Mouse (Mus musculus): ENCODE measurements at regions not wholly inside any gene's neighbourhood (a gene's known extent, or its start where the extent isn't known, plus 50 kb on each side); places are given as distances from the start of the nearest gene placed in this dataset.

DNA sequence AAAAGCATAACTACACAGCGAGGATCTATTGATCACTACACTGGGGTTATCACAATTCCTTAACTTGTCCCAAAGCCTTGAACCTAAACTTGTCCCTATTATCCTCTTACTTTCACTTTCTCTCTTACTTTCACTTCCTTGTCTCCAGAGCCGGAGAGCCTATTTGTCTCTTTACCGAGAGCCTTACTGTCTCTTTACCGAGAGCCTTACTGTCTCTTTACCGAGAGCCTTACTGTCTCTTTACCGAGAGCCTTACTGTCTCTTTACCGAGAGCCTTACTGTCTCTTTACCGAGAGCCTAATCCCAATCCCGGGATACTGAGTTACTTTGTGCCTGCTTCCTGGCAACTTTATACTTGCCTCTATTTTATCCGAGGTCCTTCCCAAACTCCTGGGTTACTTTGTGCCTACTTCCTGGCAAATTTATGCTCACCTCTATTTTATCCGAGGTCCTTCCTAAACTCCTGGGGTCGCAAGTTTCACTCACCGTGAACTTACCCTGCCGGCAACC, 335.3 kb upstream of the Ccng1 start:
- peak; percentile 31 to 32 for DNase-seq (ENCODE audit: low spot score in 2 of 2)

DNA sequence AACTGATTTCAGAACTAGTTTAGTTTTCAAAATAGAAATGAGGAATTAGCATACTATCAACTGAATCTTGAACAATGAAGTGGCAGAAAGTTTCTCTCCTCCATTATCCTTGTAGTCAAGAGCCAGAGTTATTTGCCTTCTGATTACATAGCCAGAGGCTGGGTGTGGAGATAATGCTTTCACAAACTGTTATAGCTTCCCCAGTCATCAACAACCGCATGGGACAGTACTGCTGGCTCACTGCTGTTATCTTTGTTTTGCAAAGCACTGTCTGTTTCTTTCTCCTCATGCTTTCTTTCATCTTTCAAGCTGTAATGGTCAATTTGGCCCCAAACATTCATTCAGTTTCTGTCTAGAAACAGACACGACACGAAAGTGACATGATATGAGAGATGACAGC, 308.5 kb upstream of the Ccng1 start:
- DNase-seq (ENCODE audit: low spot score in 2 of 2): no peak

DNA sequence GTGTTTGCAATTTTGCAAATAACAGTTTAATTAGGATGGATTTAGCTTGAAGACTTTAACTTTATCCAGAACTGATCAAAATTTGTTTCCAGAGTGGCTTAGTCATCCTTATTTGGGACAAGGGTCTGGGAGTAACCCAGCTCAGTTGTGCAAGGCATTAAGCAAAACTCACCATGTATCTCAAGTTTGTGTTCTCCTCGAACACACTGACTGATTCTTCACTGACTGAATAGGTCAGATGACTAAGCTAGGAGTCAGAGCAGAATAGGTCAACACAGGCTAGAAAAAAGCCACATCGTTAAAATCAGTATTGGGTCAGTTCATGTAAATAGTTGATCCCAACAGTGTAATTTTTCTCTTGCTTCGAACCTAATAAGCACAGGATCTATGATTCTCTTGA, 302.7 kb upstream of the Ccng1 start:
- no peak for DNase-seq (ENCODE audit: low spot score in 2 of 2)

DNA sequence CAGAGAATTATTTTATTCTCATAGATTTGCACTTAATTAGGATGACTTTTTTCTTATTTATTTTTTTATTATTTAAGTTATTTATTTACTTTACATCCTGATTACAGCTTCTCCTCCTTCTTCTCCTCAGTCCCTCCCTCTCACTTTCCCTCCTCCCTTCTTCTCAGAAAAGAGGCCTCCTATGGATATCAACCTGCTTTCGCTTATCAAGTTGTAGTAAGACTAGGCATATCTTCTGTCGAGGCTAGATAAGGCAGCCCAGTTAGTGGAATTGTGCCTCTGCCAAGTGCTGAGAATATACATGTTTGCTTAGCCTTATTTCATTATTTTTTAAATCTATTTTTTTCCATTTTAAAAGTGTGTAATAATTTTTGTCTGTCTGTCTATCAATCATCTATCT, 274.9 kb upstream of the Ccng1 start:
- no peak for DNase-seq (ENCODE audit: low spot score in 2 of 2)

DNA sequence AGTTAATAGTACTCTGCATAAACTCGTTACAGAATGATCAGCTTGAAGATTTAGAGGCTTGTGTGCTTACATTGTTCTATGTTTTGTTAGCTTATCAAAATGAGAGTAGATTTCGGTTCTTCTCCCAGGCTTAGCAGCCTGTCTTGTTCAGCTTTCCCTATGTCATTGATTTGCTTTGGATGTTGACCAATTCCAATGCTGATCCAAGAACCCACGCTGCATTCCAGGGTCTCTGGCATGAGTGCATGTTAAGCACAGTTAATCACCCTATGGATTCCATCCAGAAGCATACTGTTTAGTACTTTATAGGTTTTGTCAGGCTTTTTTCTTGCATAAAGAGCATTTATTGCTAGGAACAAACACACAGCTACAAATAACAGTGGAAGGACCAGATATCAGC, 255.0 kb upstream of the Ccng1 start:
- no peak for DNase-seq (ENCODE audit: low spot score in 2 of 2)

DNA sequence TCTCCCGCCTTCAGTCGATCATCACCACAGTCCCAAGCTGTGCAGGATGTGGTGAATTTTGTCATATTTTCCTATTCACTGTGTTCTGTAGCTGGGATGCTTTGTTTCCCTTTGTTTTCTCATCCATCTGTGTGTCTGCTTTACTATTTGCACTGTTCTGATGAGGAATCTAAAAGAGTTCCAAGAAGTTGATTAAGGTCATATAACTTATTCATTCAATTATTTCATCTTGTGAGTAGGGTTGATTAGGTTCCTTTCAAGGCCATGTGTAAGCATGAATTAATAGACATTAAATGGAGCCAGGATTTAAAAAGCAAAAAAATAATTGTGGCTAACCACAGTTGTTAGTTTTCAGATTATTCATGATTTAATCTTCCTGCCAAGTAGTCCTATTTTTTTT, 217.7 kb upstream of the Ccng1 start:
- no peak for DNase-seq (ENCODE audit: low spot score in 2 of 2)

DNA sequence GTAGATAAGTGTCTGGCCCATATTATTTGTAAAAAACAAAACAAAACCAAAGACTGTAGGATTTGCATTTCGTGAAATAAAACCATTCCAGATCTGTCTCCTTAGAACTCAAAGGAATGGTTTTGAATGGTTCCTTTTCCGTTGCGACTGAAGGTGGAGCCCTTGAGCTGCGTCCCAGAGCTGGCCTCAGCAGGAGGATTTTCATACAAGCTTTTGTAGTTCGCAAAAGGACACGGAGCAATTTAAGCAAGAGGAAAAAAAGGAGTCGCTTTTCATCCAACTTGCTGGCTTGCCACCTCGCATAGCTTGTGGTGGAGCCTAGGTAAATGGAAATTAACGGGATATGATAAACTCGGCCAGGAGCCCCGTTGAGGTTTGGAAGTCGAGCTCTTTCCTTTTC, 172.1 kb upstream of the Ccng1 start:
- DNase-seq (ENCODE audit: low spot score in 2 of 2): peak; percentile 87

DNA sequence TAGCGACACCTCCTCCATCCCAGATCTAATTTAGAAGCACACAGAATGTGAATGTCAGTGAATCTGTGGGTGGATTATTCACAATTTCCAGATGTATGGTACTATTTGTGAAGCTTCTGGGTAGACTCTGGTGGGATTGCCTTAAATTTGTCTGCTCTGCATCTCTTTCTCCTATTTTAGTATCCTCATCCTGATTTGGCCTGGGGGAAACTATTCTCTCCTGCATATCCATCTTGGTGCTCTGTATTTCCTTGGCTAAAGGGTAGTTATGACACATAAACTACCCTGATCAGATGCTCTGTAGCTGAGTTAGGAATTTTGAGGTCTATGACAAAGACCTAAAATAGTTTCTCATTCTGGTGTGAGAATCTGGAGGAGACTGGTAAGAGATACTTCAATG, 136.4 kb upstream of the Ccng1 start:
- no peak for DNase-seq (ENCODE audit: low spot score in 2 of 2)

DNA sequence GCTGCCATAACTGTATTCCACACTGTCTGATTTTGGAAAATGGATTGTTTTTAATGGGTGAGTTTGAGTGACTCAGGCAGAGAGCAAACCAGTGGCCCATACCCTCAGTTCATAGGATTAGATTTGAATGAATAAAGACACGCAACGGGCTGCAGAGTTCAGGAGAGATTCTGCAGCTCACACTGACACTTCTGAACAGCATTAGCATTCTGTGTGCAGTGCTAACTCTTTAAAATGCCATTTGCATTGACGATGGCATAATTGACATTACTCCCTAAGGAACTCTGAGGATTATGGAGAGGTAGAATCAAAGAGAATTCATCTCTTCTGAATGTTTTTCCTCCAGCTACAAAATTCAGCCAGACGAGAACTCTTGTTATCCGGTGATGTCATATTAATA, 129.4 kb upstream of the Ccng1 start:
- no peak for DNase-seq (ENCODE audit: low spot score in 2 of 2)

DNA sequence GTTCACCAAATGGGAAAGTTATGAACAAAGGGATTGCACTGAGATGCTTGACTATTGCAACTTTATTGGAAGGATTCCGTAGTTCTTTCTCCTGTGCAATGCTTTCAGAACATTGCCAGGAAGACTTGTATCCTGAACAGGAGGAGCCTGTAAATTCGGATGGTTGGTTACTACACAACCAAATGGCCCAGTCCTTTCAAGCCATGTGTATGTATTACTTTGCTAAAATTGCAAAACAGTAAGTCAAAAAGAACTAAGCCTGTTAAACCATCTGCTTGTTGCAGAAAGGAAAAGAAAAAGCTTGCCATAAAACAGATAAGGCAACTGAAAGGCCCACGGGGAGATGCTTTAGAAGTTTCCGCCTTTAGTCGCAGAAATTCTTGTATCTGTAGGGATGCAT, 124.5 kb upstream of the Ccng1 start:
- DNase-seq (ENCODE audit: low spot score in 2 of 2): no peak

DNA sequence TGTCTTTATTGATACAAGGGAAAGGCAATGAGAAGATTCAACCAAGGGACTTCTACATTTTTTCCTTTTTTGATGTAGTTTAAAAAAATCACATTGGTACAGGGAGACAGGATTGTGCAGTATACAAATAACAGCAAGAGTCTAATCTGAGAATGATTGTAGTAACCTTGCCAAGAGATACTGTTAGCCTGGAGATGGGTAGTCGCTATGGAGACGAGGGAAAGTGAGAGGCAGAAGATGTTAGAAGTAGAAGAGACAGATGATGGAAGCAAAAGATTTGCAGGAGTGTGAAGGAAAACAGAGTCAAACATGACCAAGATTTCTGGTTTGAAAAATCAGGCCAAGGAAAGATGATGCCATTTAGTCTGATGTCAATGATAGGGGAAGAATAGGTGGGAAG, 117.9 kb upstream of the Ccng1 start:
- DNase-seq (ENCODE audit: low spot score in 2 of 2): peak in 1 of 2 experiments; percentile 63

DNA sequence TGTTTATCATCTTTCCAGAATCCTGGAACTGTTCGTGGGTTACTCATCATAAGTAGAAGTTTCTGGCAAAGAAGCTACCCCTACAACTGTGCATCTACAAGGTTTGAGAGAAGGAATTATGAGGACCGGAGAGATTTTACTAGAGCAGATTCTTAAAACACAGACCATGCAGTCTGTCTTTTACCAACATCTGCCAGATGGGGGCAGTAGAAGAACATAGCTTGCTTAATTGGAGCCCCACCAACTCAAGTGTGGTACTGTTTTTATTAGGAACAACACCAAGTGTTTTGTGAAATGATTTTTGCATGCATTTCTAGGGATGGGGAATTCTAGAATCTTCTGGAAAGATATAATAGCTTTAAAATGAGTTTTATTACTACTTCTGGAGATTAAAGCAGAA, 110.6 kb upstream of the Ccng1 start:
- DNase-seq (ENCODE audit: low spot score in 2 of 2): peak; percentile 88 to 90

DNA sequence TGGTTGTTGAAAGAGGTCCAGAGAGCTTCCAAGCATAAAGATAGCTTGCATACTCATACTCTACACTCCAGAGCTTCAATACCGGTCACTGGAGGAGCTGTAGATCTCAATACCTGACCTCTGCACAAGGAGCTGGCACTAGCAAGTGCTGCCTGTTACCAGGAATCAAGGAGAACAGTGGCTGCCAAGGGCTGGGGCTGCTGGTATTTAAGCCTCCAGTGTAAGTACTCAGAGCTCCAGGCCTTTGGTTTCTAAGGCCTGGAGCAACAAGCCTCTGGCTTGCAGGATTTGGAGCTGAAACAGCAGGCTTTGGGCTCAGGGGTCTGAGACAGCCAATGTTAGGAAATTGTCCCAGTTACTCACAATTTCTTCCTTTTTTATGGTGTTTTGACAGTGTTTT, 96.2 kb upstream of the Ccng1 start:
- peak in 1 of 2 experiments; percentile 26 for DNase-seq (ENCODE audit: low spot score in 2 of 2)

DNA sequence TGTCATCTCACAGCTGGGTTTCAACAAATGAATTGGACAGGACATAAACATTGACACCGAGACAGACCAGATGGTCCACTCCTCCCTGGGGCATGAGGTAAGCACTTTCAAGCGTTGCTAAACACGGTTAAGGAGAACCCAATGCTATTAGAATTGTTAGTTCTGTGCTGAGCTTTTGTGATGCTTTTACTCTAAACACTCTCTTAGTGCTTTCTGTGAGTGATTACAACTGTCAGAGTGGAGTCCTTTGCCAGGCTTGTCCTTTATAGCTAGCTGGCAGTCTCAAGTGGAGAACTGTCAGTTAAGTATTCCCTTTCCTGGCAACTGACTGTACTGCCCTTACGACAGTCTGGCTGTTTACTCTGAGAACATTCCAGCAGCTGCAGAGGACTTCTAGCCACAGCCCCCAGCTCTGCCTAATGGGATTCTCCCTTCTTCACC, 95.6 kb upstream of the Ccng1 start:
- DNase-seq (ENCODE audit: low spot score in 2 of 2): peak in 1 of 2 experiments; percentile 31

DNA sequence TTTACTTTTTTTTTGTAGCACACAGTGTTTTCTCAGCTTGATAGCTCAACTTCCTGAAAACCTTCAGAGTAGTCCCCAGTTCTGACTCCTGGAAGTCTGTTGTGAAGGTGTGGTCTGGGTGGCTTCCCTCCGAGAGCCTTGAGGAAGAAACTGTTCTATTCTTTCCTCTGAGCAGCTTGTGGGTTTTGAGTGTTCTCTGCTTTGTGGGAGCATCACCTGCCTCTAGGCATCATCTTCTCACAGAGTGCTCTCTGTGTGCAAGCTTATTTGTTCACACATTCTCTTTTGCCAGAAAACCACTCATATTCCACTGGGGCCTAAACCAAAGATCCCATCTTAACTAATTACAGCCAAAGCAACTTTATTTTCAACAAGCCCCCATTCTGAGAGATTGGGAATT, 91.5 kb upstream of the Ccng1 start:
- no peak for DNase-seq (ENCODE audit: low spot score in 2 of 2)

DNA sequence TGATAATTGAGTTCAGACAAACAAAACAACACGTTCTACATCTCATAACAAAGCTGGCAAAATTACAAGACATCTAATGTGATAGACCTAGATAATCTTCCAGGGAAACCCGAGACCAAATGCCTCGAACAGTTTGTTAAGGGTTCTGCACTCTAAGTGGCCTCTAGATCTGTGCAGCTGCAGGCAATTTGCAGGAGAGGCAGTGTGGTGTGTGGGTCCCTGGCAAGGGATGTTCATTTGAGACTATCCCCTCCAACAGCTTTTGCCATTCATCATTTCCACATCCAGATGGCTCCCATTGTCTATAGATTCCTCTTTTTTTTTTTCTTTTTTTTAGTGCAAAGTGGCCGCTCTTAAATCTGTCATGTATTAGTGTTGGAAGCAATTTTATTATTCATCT, 80.3 kb upstream of the Ccng1 start:
- DNase-seq (ENCODE audit: low spot score in 2 of 2): no peak

All from right cerebral cortex, postnatal 10 days (tissue).